Mouse (Mus musculus) Patski (cell line): ENCODE measurements at regions not wholly inside any gene's neighbourhood (a gene's known extent, or its start where the extent isn't known, plus 50 kb on each side); places are given as distances from the start of the nearest gene placed in this dataset.

Experiments
- ATAC-seq: fragments of 100-300 bp; one replicate; pipeline ENCODE4 v1.8.0; 2021
- CTCF ChIA-PET: fragments of 350-600 bp; sonication (Branson Sonifier 250); formaldehyde crosslinking; loops from one replicate; lab custom pipeline; 2022; ENCODE audit warnings: inconsistent platforms; lab: Charles Lee
- POLR2A ChIA-PET: fragments of 350-600 bp; sonication (Branson Sonifier 250); formaldehyde crosslinking; loops from one replicate; lab custom pipeline; 2022; ENCODE audit warnings: antibody characterized with exemption, inconsistent platforms; lab: Charles Lee
- DNase-seq: peaks from one replicate; pipeline ENCODE4 v3.0.0-alpha.2; 2011; ENCODE audit warnings: low read depth, low spot score
- H3K27me3 ChIP-seq: fragments of 371-371 bp; one replicate; pipeline ENCODE4 v1.5.1; 2021
- CTCF ChIP-seq: fragments of 100-300 bp; IDR thresholded peaks from one replicate; pipeline ENCODE4 v1.5.1; 2021
- in situ Hi-C: fragments of 300-500 bp; cut with MboI; formaldehyde crosslinking; loops from 3 replicates; pipeline ENCODE4 v1.11.1; 2018; ENCODE audit warnings: low pct_unique_long_range_greater_than_20kb, mixed read lengths

DNA sequence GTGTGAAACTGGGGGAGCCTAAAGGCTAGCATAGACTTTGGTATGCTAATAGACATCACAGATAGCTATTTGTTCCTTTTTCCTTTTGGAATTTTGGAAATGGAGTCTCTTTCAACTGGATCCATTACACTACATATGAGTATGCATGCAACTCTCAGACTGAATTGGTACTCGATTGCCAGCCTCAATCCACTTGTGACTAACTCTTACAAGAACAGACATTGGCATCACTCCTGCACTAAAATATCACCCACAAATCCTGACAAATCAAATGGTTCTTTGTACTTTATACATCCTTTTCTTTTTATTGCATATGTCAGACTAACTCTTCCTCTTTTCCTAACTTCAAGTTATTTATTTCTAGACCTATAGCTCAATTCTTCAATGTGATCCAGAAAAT lies 149.1 kb upstream of the Vwde start:
- ATAC-seq (no peak), DNase-seq (no peak)
- POLR2A ChIA-PET: no interaction called here
- H3K27me3 ChIP-seq: no peaks in the 10 kb centered on the region
- in situ Hi-C loops: loop anchor here (10.0 kb wide), 1 partner anchor 69 kb away; no protein-coding TSS in a partner anchor
- CTCF ChIA-PET: interaction anchor here (1.2 to 1.3 kb wide), 2 partner anchors 14 to 64 kb away, joined by 3 read pairs; no protein-coding TSS in a partner anchor
- no peak for TF ChIP-seq CTCF

DNA sequence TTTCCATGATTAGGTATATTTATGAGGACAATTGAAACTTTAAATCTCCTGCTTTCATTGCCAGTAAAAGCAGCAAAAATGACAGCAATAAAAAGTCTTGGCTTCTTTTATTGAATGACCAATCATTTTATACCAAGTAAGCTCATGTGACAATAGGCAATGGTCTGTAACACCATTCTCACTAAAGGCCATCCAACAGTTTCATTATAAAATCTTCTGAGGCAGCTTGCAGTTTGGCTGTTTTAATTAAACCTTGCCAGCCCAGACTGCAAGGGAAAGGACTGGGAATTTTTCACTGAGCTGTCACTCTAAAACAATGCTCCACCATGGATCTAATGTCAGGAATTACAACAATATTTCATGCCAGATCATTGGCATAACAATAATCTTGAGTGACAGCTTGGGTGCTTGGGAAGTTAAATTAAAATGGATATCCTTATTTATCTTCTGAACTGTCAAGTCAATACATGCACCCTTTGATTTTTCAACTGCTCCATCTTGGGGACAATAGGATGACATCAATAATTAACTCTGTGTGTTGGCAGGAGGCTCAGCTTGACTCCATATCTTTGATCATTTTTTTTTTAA lies 145.0 kb upstream of the Vwde start:
- no peak for ATAC-seq
- ChIA-PET CTCF (no interaction called here), POLR2A (no interaction called here)
- in situ Hi-C loops: loop anchor here (10.0 kb wide), 1 partner anchor 65 kb away; no protein-coding TSS in a partner anchor
- H3K27me3 ChIP-seq: no peaks in the 10 kb centered on the region
- no peak for DNase-seq
- no peak for TF ChIP-seq CTCF
